Mouse (Mus musculus): ENCODE measurements around the gene Itgb7. TPM values are rescaled to one million over a fixed set of nuclear protein-coding genes. Genes with fewer than 3 reads are reported as not detected.

Itgb7 gene
- polyA plus RNA-seq (2015; fragmentation: Nextera tagmentation; extraction: Ambion mirVana) = 0.30 and 1.7 TPM in 2 replicates

DNA sequence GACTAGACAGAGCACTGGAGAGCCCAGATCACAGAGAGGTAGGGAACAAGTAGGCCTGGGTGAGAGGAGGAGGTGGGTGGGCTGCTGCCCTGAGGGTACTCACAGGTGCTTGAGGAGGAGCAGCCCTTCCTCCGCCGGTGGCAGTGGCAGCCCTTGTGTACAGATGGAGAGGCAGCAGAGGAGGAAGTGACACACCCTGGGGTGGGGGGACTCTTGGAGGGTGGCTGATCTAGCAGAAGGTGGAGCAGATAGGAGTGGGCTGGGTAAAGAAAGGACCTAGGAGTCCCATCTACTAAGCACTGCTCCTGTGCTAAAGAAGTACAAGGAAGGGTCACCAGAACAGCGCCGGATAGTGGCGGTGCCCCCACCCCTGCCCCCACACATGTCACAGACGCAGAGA is at the start of gene Itgb7:
Gene Itgb7 (minus strand): TSS at position 197 of the 400 bp plus-strand sequence.
- 0 out of 2 replicates have a peak, but pooled peaks cover 3% of the 10 kb centered on the region for H3K36me3 ChIP-seq
- H3K4me3 ChIP-seq = no peak within 1 kb of the TSS
- H3K4me1 ChIP-seq (replicated peaks) = no peaks in the 10 kb centered on the region; the same call in 1 of the 2 replicates
- H3K4me2 ChIP-seq = no peak within 1 kb of the TSS
- no peak within 1 kb of the TSS for H3K9ac ChIP-seq
- no peak for ATAC-seq (ENCODE audit: low read depth)
- WGBS = 63% methylated on average over 6 of the region's 6 CpGs
- H3K27ac ChIP-seq (replicated peaks) = no peak within 1 kb of the TSS
- no peaks in the 10 kb centered on the region for H3K9me3 ChIP-seq
- no peaks in the 10 kb centered on the region for H3K27me3 ChIP-seq

DNA sequence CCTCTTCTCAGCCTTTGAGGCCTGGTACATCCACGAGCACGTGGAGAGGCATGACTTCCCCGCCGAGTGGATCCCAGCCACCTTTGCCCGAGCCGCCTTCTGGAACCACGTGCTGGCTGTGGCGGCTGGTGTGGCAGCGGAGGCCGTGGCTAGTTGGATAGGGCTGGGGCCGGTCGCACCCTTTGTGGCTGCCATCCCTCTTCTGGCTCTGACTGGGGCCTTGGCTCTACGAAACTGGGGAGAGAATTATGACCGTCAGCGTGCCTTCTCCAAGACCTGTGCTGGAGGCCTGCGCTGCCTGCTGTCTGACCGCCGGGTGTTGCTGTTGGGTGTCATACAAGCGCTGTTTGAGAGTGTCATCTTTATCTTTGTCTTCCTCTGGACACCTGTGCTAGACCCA is 48.9 kb upstream of the Itgb7 start:
- Histone ChIP-seq H3K36me3 (peaks cover 24% of the 10 kb centered on the region), H3K4me1 (replicated peaks) (peaks cover 21% of the 10 kb centered on the region), H3K4me2 (peak overlapping the region; percentile 96), H3K9ac (peak overlapping the region; percentile 86; the same call in 1 of the 2 replicates), H3K27me3 (no peaks in the 10 kb centered on the region), H3K9me3 (no peaks in the 10 kb centered on the region), H3K27ac (replicated peaks) (no peak overlapping the region), H3K4me3 (peak overlapping the region; percentile 91; the same call in 1 of the 2 replicates)
- 93% methylated on average over 19 of the region's 19 CpGs for WGBS
- ATAC-seq (ENCODE audit: low read depth) = no peak

DNA sequence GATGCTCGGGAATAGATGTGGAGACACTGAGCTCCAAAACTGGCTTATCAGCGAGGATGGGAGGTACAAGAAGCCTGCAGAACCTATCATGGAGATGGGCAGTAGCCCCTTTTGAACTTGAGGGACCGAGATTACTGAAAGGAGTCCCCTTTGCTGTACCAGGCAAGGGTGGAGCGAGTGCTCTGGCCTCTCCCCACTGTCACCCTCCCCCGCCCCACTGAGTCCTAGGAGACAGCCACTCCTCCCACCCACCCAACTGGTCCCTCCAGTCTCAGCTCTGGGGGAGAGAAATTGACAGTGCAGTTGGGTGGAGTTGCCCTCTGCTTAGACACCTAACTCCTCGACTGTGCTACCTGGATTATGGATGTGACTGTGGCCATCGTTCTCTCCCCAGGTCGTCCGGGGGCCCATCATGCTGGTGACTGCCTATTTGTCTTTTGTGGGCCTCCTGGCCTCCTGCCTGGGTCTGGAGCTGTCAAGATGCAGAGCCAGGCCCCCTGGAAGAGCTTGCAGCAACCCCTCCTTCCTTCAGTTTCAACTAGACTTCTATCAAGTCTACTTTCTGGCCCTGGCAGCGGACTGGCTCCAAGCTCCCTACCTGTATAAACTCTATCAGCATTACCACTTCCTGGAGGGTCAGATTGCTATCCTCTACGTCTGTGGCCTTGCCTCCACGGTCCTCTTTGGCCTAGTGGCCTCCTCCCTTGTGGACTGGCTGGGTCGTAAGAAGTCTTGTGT is 48.2 kb upstream of the Itgb7 start:
- Histone ChIP-seq H3K4me2 (peak overlapping the region; percentile 96), H3K27ac (replicated peaks) (peak overlapping the region; percentile 90), H3K9me3 (no peaks in the 10 kb centered on the region), H3K27me3 (no peaks in the 10 kb centered on the region), H3K4me3 (peak overlapping the region; percentile 91), H3K4me1 (replicated peaks) (peaks cover 21% of the 10 kb centered on the region), H3K9ac (peak overlapping the region; percentile 86), H3K36me3 (peaks cover 24% of the 10 kb centered on the region)
- ATAC-seq (ENCODE audit: low read depth) = peak; percentile 62
- WGBS = 30% methylated on average over 13 of the region's 13 CpGs

DNA sequence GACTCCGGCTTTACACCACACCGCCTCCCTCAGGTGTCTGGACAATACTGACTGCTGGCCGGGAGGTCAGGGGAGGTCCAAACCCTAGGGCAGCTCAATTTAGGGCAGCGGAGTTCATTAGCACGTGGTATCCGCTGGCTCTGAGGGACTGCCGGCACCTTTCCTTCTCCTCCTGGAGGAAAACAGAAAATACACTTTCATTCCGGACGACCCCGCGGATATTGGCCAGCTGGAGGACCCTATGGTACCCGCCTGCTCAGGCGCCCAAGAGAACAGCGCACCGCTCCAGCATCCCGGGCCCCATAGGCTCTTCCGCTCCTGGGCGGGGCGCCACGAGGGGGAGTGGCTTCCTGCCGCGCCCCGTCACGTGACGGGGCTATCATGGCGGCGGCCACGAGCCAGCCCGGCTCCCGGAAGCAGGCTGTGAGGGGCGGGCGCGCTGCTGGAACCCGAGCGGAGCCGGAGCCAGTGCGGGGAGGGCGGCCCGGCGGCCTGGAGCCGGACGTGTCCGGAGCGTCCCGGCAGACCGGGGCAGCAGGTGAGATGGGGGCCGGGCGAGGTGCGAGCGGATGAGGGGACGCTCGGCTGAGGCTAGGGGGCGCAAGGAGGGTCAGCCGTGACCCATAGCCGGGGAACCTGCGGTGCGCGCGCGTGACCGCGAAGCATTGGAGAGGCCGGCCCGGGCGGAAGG is 47.5 kb upstream of the Itgb7 start, which contains the start of gene Mfsd5:
Gene Mfsd5 (plus strand): TSS at position 363 of the 691 bp plus-strand sequence.
- Histone ChIP-seq H3K36me3 (peaks cover 24% of the 10 kb centered on the region), H3K27me3 (no peaks in the 10 kb centered on the region), H3K4me3 (peak within 1 kb of the TSS; percentile 91), H3K4me1 (replicated peaks) (peaks cover 21% of the 10 kb centered on the region), H3K4me2 (peak within 1 kb of the TSS; percentile 96), H3K9ac (peak within 1 kb of the TSS; percentile 86), H3K27ac (replicated peaks) (peak within 1 kb of the TSS; percentile 90), H3K9me3 (no peaks in the 10 kb centered on the region)
- under 1% methylated on average over 65 of the region's 65 CpGs for WGBS
- peak; percentile 97 for ATAC-seq (ENCODE audit: low read depth)

DNA sequence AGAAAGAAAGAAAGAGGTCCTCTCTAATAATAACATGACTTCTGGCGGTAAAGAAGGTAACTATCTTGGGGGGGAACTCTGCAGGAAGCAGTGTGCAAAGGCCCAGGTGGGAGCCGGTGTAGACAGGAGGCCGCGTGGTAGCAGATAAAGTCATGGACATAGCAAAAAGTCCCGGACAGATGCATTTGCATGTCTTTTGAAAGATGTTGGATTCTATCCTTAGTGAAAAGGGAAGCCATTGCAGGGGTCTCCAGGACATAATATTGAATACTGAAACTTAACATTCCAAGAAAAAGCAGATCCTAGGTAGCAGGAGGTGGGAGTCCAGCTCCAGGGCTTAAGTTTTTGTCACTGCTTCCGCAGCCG is 47.0 kb upstream of the Itgb7 start:
- 36% methylated on average over 7 of the region's 7 CpGs for WGBS
- Histone ChIP-seq H3K36me3 (peaks cover 24% of the 10 kb centered on the region), H3K9ac (peak overlapping the region; percentile 86), H3K4me3 (peak overlapping the region; percentile 91), H3K4me2 (peak overlapping the region; percentile 96), H3K27ac (replicated peaks) (peak overlapping the region; percentile 90), H3K4me1 (replicated peaks) (peaks cover 21% of the 10 kb centered on the region), H3K27me3 (no peaks in the 10 kb centered on the region), H3K9me3 (no peaks in the 10 kb centered on the region)
- ATAC-seq (ENCODE audit: low read depth) = peak; percentile 11

DNA sequence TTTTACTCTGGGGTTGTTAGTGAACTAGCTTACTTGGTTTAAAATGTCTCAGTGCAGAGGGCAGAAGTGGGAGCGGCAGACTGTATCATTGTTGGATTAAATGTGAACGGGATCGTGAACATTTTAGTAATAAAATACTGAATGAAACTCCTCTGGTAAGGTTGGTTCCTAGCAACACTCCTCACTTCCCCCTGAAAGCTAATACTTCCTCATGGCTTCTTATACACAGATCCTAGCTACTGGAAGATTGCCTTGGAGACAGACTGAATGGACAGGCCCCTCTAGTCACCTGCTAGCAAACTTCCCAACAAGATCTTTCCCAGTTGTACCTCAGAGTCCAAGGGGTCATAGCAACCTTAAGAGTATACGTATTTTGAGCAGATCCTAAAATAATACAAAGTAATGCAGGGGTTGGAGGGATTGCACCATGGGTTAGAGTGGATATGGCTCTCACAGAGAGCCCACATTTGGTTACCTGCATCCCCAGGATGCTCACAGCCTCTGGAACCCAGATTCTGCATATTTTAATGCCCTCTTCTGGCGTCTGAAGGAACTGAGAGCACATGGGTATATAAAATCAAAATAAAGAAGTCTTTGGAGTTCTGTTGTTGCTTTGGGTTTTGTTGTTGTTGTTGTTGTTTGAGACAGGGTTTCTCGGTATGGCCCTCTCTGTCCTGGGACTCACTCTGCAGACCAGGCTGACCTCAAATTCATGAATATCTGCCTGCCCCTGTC is 42.4 kb upstream of the Itgb7 start:
- peaks cover 22% of the 10 kb centered on the region; the same call in 1 of the 2 replicates for H3K27me3 ChIP-seq

DNA sequence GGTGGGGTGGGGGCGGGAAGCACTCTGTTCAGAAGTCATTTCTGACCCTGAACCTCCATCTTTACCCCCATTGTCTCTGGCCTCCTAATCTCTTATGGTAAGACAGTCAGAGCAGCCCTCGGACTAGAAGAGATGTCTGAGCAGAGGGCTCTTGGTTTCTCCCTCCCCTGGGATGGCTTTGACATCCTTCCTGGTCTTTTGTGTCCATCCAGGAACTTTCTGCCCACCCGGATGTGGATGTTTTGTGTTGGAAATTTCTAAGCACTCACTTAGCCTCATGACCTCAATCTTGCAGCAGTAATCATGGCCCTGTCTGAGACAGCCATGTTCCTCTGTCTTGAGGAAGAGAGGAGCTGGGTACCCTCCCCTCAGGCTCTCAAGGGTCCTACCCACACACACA is 39.7 kb upstream of the Itgb7 start:
- Histone ChIP-seq H3K27ac (replicated peaks) (no peak overlapping the region), H3K36me3 (no peaks in the 10 kb centered on the region), H3K9ac (no peak overlapping the region), H3K4me3 (no peak overlapping the region), H3K4me1 (replicated peaks) (peaks cover 9% of the 10 kb centered on the region; the same call in 1 of the 2 replicates), H3K27me3 (peaks cover 22% of the 10 kb centered on the region; the same call in 1 of the 2 replicates), H3K4me2 (no peak overlapping the region), H3K9me3 (no peaks in the 10 kb centered on the region)
- 32% methylated on average over 3 of the region's 3 CpGs for WGBS
- ATAC-seq (ENCODE audit: low read depth) = no peak

More for the DNA sequence above, 42.4 kb upstream of the Itgb7 start:
- no peak overlapping the region for H3K4me2 ChIP-seq
- H3K36me3 ChIP-seq = no peaks in the 10 kb centered on the region
- no peak for ATAC-seq (ENCODE audit: low read depth)
- WGBS = 74% methylated on average over 6 of the region's 6 CpGs
- no peak overlapping the region for H3K9ac ChIP-seq
- no peaks in the 10 kb centered on the region for H3K9me3 ChIP-seq
- peaks cover 15% of the 10 kb centered on the region for H3K4me1 ChIP-seq (replicated peaks)
- H3K27ac ChIP-seq (replicated peaks) = no peak overlapping the region
- H3K4me3 ChIP-seq = no peak overlapping the region

DNA sequence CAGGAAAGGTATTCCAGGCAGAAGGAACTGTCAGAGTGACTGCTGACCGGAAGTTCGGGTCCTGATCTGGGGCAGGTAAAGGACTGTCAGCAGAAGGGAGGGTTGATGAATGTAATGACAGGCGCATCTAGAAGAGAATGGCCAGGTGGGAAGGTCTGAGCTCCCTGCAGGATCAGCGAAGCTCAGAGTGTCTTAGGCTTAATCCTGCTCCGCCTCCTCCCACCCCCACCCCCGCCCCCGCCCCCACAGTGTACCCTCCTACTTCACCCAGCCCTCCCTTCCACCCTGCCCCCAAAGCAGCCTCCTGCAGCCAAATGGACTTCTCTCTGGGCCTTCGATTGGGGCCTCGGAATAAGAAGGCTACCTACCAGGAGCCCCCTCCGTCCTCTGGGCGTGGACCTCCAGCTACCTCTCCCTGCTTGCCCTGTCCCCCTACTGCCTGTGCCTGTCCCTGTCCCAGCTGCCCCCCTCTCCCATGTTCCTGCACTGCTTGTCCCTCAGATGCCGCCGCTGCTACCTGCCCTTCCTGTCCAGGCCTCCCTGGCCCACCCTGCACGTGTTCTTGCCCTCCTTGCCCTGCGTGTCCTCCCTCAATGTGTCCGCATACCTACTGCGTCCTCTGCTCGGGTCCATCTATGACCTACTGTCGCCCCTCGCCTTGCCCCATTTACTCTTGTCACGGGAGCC is 38.7 kb upstream of the Itgb7 start, which contains the start of gene Gm9918:
Gene Gm9918 (plus strand): TSS at position 290 of the 687 bp plus-strand sequence.
- Histone ChIP-seq H3K27me3 (peaks cover 22% of the 10 kb centered on the region; the same call in 1 of the 2 replicates), H3K9ac (0 out of 2 replicates have a peak within 1 kb of the TSS, but pooled peaks have one; percentile 38), H3K9me3 (no peaks in the 10 kb centered on the region), H3K4me3 (peak within 1 kb of the TSS; percentile 12; the same call in 1 of the 2 replicates), H3K27ac (replicated peaks) (no peak within 1 kb of the TSS), H3K4me1 (replicated peaks) (peaks cover 9% of the 10 kb centered on the region; the same call in 1 of the 2 replicates), H3K36me3 (no peaks in the 10 kb centered on the region), H3K4me2 (peak within 1 kb of the TSS; percentile 32)
- 13% methylated on average over 21 of the region's 21 CpGs for WGBS
- ATAC-seq (ENCODE audit: low read depth) = no peak

DNA sequence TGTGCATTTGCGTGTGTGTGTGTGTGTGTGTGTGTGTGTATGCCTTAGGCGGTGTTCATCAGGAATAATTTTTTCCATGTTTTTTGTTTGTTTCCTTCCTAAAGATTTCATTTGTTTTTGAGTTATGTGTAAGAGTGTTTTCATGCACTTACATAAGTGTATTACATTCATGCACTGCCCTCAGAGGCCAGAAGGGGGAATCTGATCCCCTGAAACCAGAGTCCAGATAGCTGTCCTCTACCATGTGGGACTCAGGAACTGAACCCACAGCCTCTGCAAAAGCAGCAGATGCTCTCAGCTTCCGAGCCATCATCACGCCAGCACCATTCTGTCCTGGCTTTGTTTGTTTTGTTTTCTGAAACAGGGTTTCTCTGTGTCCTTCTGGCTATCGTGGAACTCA is 33.8 kb upstream of the Itgb7 start:
- no peak overlapping the region for H3K4me3 ChIP-seq
- H3K9me3 ChIP-seq = no peaks in the 10 kb centered on the region
- no peak for ATAC-seq (ENCODE audit: low read depth)
- no peak overlapping the region for H3K4me2 ChIP-seq
- no peak overlapping the region for H3K9ac ChIP-seq
- H3K36me3 ChIP-seq = no peaks in the 10 kb centered on the region
- peaks cover 15% of the 10 kb centered on the region for H3K27me3 ChIP-seq
- WGBS = 87% methylated on average over 5 of the region's 5 CpGs
- H3K27ac ChIP-seq (replicated peaks) = no peak overlapping the region
- peaks cover 3% of the 10 kb centered on the region; the same call in 1 of the 2 replicates for H3K4me1 ChIP-seq (replicated peaks)

DNA sequence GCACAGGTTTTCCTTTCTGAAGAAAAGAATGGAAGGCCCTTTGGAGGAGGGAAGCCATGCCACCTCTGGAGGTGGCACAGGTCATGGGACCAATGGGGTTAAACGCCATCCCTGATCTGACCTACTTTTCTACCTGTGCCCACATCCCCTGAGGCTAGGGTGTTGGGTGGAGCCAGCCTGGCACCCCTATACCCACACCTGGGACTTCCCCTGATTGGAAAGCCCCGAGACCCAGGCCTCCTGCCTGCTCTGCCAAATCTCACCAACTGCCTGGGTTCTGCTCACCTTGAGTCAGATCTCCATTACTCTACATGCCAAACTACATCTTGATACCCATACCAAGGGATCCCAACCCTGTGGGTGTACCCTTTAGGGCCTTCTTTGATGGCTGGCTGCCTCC is 31.3 kb upstream of the Itgb7 start:
- no peak for ATAC-seq (ENCODE audit: low read depth)
- H3K4me1 ChIP-seq (replicated peaks) = peaks cover 12% of the 10 kb centered on the region
- WGBS = 76% methylated on average over 2 of the region's 2 CpGs

DNA sequence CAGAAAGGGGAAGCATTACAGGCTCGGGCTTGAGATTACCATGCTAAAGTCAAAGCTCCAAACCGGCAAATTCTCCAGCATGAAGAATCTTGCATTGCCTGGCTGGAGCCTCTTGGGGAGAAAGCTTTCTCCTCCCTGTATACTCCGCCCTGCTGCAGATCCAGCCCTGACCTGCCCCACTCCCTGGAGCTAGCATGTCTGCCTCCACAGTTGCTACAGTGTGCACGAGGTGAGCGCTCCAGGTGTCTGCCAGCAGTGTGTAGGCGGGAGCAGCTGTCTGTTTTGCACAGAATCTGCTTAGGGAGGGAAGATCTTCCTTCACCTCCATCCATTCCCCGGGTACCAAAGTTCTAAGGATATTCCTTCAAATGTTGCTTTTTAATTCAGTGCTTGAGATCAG is 30.8 kb upstream of the Itgb7 start:
- no peak overlapping the region for H3K4me2 ChIP-seq
- H3K4me1 ChIP-seq (replicated peaks) = peaks cover 16% of the 10 kb centered on the region
- 54% methylated on average over 7 of the region's 7 CpGs for WGBS
- no peaks in the 10 kb centered on the region for H3K9me3 ChIP-seq
- ATAC-seq (ENCODE audit: low read depth) = no peak
- H3K9ac ChIP-seq = no peak overlapping the region
- H3K4me3 ChIP-seq = no peak overlapping the region
- no peaks in the 10 kb centered on the region for H3K36me3 ChIP-seq
- H3K27me3 ChIP-seq = peaks cover 34% of the 10 kb centered on the region
- H3K27ac ChIP-seq (replicated peaks) = no peak overlapping the region

More for the DNA sequence above, 31.3 kb upstream of the Itgb7 start:
- H3K27me3 ChIP-seq = peaks cover 30% of the 10 kb centered on the region
- no peak overlapping the region for H3K27ac ChIP-seq (replicated peaks)
- no peaks in the 10 kb centered on the region for H3K36me3 ChIP-seq
- H3K9me3 ChIP-seq = no peaks in the 10 kb centered on the region
- no peak overlapping the region for H3K4me3 ChIP-seq
- H3K4me2 ChIP-seq = no peak overlapping the region
- H3K9ac ChIP-seq = no peak overlapping the region

Data from neural tube, embryonic 13.5 days (tissue).